Mouse (Mus musculus) liver, postnatal 0 days (tissue): Measurements from ENCODE around the gene Nek5.
A peak's percentile ranks its signal among the peaks of the same experiment; 100 is the strongest.

ENCODE experiments used
- CTCF ChIP-seq: sonication (generic); IDR thresholded peaks from 2 replicates; pipeline ENCODE4 v1.5.1; 2016; ENCODE audit warnings: antibody characterized with exemption, low read depth
- EP300 ChIP-seq: IDR thresholded peaks from 2 replicates; pipeline ENCODE4 v1.6.1; 2016; ENCODE audit warnings: antibody characterized with exemption, low read depth, mild to moderate bottlenecking

GRCm38 (mm10) chr8:22089226-22089625 is 35.6 kb downstream of the Nek5 start:
- 0 out of 2 replicates have a peak, but pooled peaks have one; percentile 9 for TF ChIP-seq CTCF
- no peak for TF ChIP-seq EP300
